Mouse (Mus musculus): ENCODE measurements around the gene Arcn1. TPM values are rescaled to one million over a fixed set of nuclear protein-coding genes. Genes with fewer than 3 reads are reported as not detected.
A peak's percentile ranks its signal among the peaks of the same experiment; 100 is the strongest.

Arcn1 gene
- polyA plus RNA-seq, 1 experiment from 2014 or later, result 193 TPM

- Histone ChIP-seq H3K4me1 (replicated peaks) (no peaks in the 10 kb centered on the region), H3K4me3 (replicated peaks) (no peak overlapping the region), H3K9ac (no peak overlapping the region), H3K4me2 (replicated peaks) (no peak overlapping the region), H3K9me3 (no peaks in the 10 kb centered on the region), H3K27ac (no peak overlapping the region), H3K36me3 (peaks cover under 1% of the 10 kb centered on the region), H3K27me3 (replicated peaks) (no peaks in the 10 kb centered on the region)
- WGBS, result 90% methylated on average over 10 of the region's 10 CpGs
- ATAC-seq, result no peak
These were observed 68.4 kb downstream of the Arcn1 start for GRCm38 (mm10) chr9:44699196-44699595.

- no peak for ATAC-seq
- Histone ChIP-seq H3K4me1 (replicated peaks) (no peaks in the 10 kb centered on the region), H3K9me3 (no peaks in the 10 kb centered on the region), H3K9ac (no peak overlapping the region), H3K27ac (no peak overlapping the region), H3K36me3 (peaks cover 6% of the 10 kb centered on the region), H3K27me3 (replicated peaks) (no peaks in the 10 kb centered on the region), H3K4me2 (replicated peaks) (no peak overlapping the region), H3K4me3 (replicated peaks) (no peak overlapping the region)
- 95% methylated on average over 16 of the region's 16 CpGs for WGBS
These were observed 69.8 kb downstream of the Arcn1 start for GRCm38 (mm10) chr9:44697866-44698265.

- ATAC-seq, result no peak
- H3K9me3 ChIP-seq, result no peaks in the 10 kb centered on the region
- H3K9ac ChIP-seq, result no peak overlapping the region
- no peak overlapping the region for H3K4me2 ChIP-seq (replicated peaks)
- H3K4me3 ChIP-seq (replicated peaks), result no peak overlapping the region
- no peak overlapping the region for H3K27ac ChIP-seq
- no peaks in the 10 kb centered on the region for H3K27me3 ChIP-seq (replicated peaks)
- peaks cover 13% of the 10 kb centered on the region for H3K4me1 ChIP-seq (replicated peaks)
- WGBS, result 84% methylated on average over 11 of the region's 11 CpGs
- H3K36me3 ChIP-seq, result peaks cover 9% of the 10 kb centered on the region
These were observed 74.6 kb downstream of the Arcn1 start for GRCm38 (mm10) chr9:44693071-44693470.

- Histone ChIP-seq H3K9me3 (no peaks in the 10 kb centered on the region), H3K4me2 (replicated peaks) (no peak overlapping the region; the same call in 1 of the 2 replicates), H3K4me3 (replicated peaks) (no peak overlapping the region), H3K36me3 (peaks cover 9% of the 10 kb centered on the region), H3K27me3 (replicated peaks) (no peaks in the 10 kb centered on the region), H3K4me1 (replicated peaks) (peaks cover 13% of the 10 kb centered on the region), H3K27ac (0 out of 2 replicates have a peak overlapping the region, but pooled peaks have one; percentile 51), H3K9ac (no peak overlapping the region)
- ATAC-seq, result peak; percentile 80
- 63% methylated on average over 21 of the region's 21 CpGs for WGBS
These were observed 75.7 kb downstream of the Arcn1 start for GRCm38 (mm10) chr9:44691671-44692520.

Other genes starting within 250 kb of the Arcn1 start
- gene Cxcr5, start 206.0 kb downstream of the Arcn1 start, polyA plus RNA-seq (2015; fragmentation: Nextera tagmentation; extraction: Ambion mirVana), result 1.3 TPM in 2 replicates
- gene Ddx6, start 163.0 kb downstream of the Arcn1 start, polyA plus RNA-seq (2015; fragmentation: Nextera tagmentation; extraction: Ambion mirVana), result 14.6 and 14.7 TPM in 2 replicates
- not detected in 2 replicates for gene Treh, start 94.6 kb downstream of the Arcn1 start, polyA plus RNA-seq (2015; fragmentation: Nextera tagmentation; extraction: Ambion mirVana)
- gene Phldb1, start 32.6 kb downstream of the Arcn1 start, polyA plus RNA-seq (2015; fragmentation: Nextera tagmentation; extraction: Ambion mirVana), result 17.6 and 18.9 TPM in 2 replicates
- gene Ift46, start 63 bp upstream of the Arcn1 start, polyA plus RNA-seq (2015; fragmentation: Nextera tagmentation; extraction: Ambion mirVana), result 79.8 and 82.8 TPM in 2 replicates
- gene Tmem25, start 31.5 kb upstream of the Arcn1 start, polyA plus RNA-seq (2015; fragmentation: Nextera tagmentation; extraction: Ambion mirVana), result 4.8 and 5.2 TPM in 2 replicates
- gene Ttc36, start 35.2 kb upstream of the Arcn1 start, polyA plus RNA-seq (2015; fragmentation: Nextera tagmentation; extraction: Ambion mirVana), result 4.0 and 4.4 TPM in 2 replicates
- 11.5 and 13.1 TPM in 2 replicates for gene Kmt2a, start 113.5 kb upstream of the Arcn1 start, polyA plus RNA-seq (2015; fragmentation: Nextera tagmentation; extraction: Ambion mirVana)
- 920 and 926 TPM in 2 replicates for gene Atp5l, start 152.9 kb upstream of the Arcn1 start, polyA plus RNA-seq (2015; fragmentation: Nextera tagmentation; extraction: Ambion mirVana)
- 24.2 and 24.6 TPM in 2 replicates for gene Ube4a, start 197.8 kb upstream of the Arcn1 start, polyA plus RNA-seq (2015; fragmentation: Nextera tagmentation; extraction: Ambion mirVana)
- gene Cd3g, start 212.6 kb upstream of the Arcn1 start, polyA plus RNA-seq (2015; fragmentation: Nextera tagmentation; extraction: Ambion mirVana), result 0.76 and 1.0 TPM in 2 replicates
- gene Cd3d, start 213.9 kb upstream of the Arcn1 start, polyA plus RNA-seq (2015; fragmentation: Nextera tagmentation; extraction: Ambion mirVana), result not detected in 2 replicates
- 1.4 and 1.8 TPM in 2 replicates for gene Cd3e, start 241.8 kb upstream of the Arcn1 start, polyA plus RNA-seq (2015; fragmentation: Nextera tagmentation; extraction: Ambion mirVana)